ENCODE assay signal across 8 mouse cellular contexts in the genomic region with DNA sequence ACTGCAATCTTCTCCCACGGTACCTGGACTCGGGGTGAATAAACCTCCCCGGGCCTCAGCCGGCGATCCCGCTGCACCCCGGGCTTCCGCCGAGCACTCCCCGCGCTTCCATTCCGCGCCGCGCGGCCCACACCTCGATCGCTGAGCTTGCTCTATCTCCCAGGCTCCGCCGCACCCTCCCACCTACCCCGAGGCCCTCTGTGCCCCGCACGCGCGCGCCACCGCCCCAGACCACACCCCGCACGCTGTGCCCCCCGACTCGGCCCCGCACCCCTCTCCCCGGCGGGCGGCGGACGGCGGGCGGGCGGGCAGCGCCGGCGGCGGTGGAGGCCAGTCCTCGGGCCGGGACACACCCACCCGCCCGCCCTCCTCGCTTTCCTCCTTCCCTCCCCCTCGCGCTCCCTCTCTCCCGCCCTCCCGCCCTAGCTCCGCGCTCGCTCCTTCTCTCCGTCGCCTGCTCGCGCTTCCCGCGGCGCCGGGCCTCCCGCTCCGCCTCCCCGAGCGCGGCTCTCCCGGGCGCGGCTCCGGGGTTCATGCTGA. TPM values are rescaled to one million over a fixed set of nuclear protein-coding genes. Genes with fewer than 3 reads are reported as not detected.
DNase-seq lines count a peak whose midpoint lies in the region; ATAC-seq and TF ChIP-seq lines count a peak whose summit lies in the region.

A gene (plus strand): TSS at position 343 of the 540 bp plus-strand sequence.

- under 1% methylated on average over 54 of the region's 73 CpGs for WGBS in embryonic facial prominence, embryonic 12.5 days
- under 1% methylated on average over 42 of the region's 73 CpGs for WGBS in heart, embryonic 11.5 days (ENCODE audit: insufficient replicate concordance)
- WGBS in kidney, postnatal 0 days, result under 1% methylated on average over 50 of the region's 73 CpGs
- WGBS in liver, embryonic 12.5 days (ENCODE audit: insufficient replicate concordance), result under 1% methylated on average over 46 of the region's 73 CpGs
- under 1% methylated on average over 29 of the region's 73 CpGs for WGBS in neural tube, embryonic 11.5 days
- under 1% methylated on average over 37 of the region's 73 CpGs for WGBS in stomach, postnatal 0 days

- peak; percentile 21 for DNase-seq in 416B (ENCODE audit: low read depth)
- DNase-seq in adrenal gland, adult 2 months, result peak; percentile 85
- peak; percentile 78 for DNase-seq in kidney, postnatal 0 days (ENCODE audit: low spot score)
- peak; percentile 58 for DNase-seq in neural tube, embryonic 11.5 days (ENCODE audit: low spot score)
- peak; percentile 77 for DNase-seq in stomach, postnatal 0 days (ENCODE audit: low spot score)

- H3K27ac ChIP-seq in embryonic facial prominence, embryonic 12.5 days, result peak within 1 kb of the TSS; percentile 86
- H3K27ac ChIP-seq in heart, embryonic 11.5 days (ENCODE audit: low read depth, low read length), result peak within 1 kb of the TSS; percentile 79
- peak within 1 kb of the TSS; percentile 91 for H3K27ac ChIP-seq in kidney, postnatal 0 days
- peak within 1 kb of the TSS; percentile 86 for H3K27ac ChIP-seq in liver, embryonic 12.5 days
- peak within 1 kb of the TSS; percentile 46; the same call in 1 of the 2 replicates for H3K27ac ChIP-seq in neural tube, embryonic 11.5 days (ENCODE audit: low read depth, low read length)
- peak within 1 kb of the TSS; percentile 90 for H3K27ac ChIP-seq in stomach, postnatal 0 days (replicated peaks)

- peak within 1 kb of the TSS; percentile 82 for H3K4me3 ChIP-seq in embryonic facial prominence, embryonic 12.5 days
- H3K4me3 ChIP-seq in heart, embryonic 11.5 days (ENCODE audit: low read depth, low read length), result peak within 1 kb of the TSS; percentile 85
- H3K4me3 ChIP-seq in kidney, postnatal 0 days (replicated peaks; ENCODE audit: low read depth, low read length), result peak within 1 kb of the TSS; percentile 88
- H3K4me3 ChIP-seq in liver, embryonic 12.5 days, result peak within 1 kb of the TSS; percentile 73
- H3K4me3 ChIP-seq in neural tube, embryonic 11.5 days (ENCODE audit: low read depth, low read length), result peak within 1 kb of the TSS; percentile 74
- H3K4me3 ChIP-seq in stomach, postnatal 0 days (ENCODE audit: low read depth, low read length), result peak within 1 kb of the TSS; percentile 80

- peaks cover 37% of the 10 kb centered on the region for H3K4me1 ChIP-seq in embryonic facial prominence, embryonic 12.5 days
- peaks cover 28% of the 10 kb centered on the region for H3K4me1 ChIP-seq in heart, embryonic 11.5 days (ENCODE audit: control insufficient read depth, insufficient read depth, low read length)
- peaks cover 32% of the 10 kb centered on the region for H3K4me1 ChIP-seq in kidney, postnatal 0 days (replicated peaks; ENCODE audit: insufficient read depth, low read length)
- peaks cover 37% of the 10 kb centered on the region for H3K4me1 ChIP-seq in liver, embryonic 12.5 days
- H3K4me1 ChIP-seq in neural tube, embryonic 11.5 days (ENCODE audit: control insufficient read depth, insufficient read depth, low read length), result peaks cover 22% of the 10 kb centered on the region
- H3K4me1 ChIP-seq in stomach, postnatal 0 days (replicated peaks; ENCODE audit: control insufficient read depth, insufficient read depth), result peaks cover 7% of the 10 kb centered on the region; the same call in 1 of the 2 replicates

- TF ChIP-seq CTCF in kidney, postnatal 0 days (IDR thresholded peaks at IDR 0.05; ENCODE audit: low read depth), result no peak
- TF ChIP-seq CTCF in stomach, postnatal 0 days (IDR thresholded peaks at IDR 0.05; ENCODE audit: low read depth), result no peak

- peaks cover 4% of the 10 kb centered on the region; the same call in 1 of the 2 replicates for H3K36me3 ChIP-seq in embryonic facial prominence, embryonic 12.5 days
- H3K36me3 ChIP-seq in heart, embryonic 11.5 days (ENCODE audit: control insufficient read depth, insufficient read depth, low read length), result no peaks in the 10 kb centered on the region
- H3K36me3 ChIP-seq in kidney, postnatal 0 days (ENCODE audit: insufficient read depth, low read length), result no peaks in the 10 kb centered on the region
- no peaks in the 10 kb centered on the region for H3K36me3 ChIP-seq in liver, embryonic 12.5 days
- H3K36me3 ChIP-seq in neural tube, embryonic 11.5 days (ENCODE audit: control insufficient read depth, insufficient read depth, low read length), result no peaks in the 10 kb centered on the region
- no peaks in the 10 kb centered on the region for H3K36me3 ChIP-seq in stomach, postnatal 0 days (ENCODE audit: control insufficient read depth, insufficient read depth, low read length)

- peak; percentile 48 for ATAC-seq in embryonic facial prominence, embryonic 12.5 days (ENCODE audit: insufficient number of reproducible peaks, insufficient read depth, low FRiP score, low TSS enrichment)
- ATAC-seq in heart, embryonic 11.5 days (replicated peaks; ENCODE audit: insufficient number of reproducible peaks, low FRiP score, low TSS enrichment), result peak; percentile 64
- ATAC-seq in kidney, postnatal 0 days (replicated peaks; ENCODE audit: low FRiP score, low read depth), result peak; percentile 12
- peak; percentile 72 for ATAC-seq in liver, embryonic 12.5 days
- peak; percentile 35 for ATAC-seq in neural tube, embryonic 11.5 days (ENCODE audit: insufficient read depth, low FRiP score, low TSS enrichment)
- peak; percentile 17 for ATAC-seq in stomach, postnatal 0 days (ENCODE audit: low FRiP score, low TSS enrichment)

- H3K9me3 ChIP-seq in embryonic facial prominence, embryonic 12.5 days, result no peaks in the 10 kb centered on the region
- no peaks in the 10 kb centered on the region for H3K9me3 ChIP-seq in heart, embryonic 11.5 days (replicated peaks; ENCODE audit: control insufficient read depth, low read length)
- H3K9me3 ChIP-seq in kidney, postnatal 0 days (replicated peaks; ENCODE audit: low read length), result no peaks in the 10 kb centered on the region
- H3K9me3 ChIP-seq in liver, embryonic 12.5 days (replicated peaks), result no peaks in the 10 kb centered on the region
- no peaks in the 10 kb centered on the region for H3K9me3 ChIP-seq in neural tube, embryonic 11.5 days (ENCODE audit: control insufficient read depth, low read length)
- H3K9me3 ChIP-seq in stomach, postnatal 0 days (ENCODE audit: control insufficient read depth, low read length), result no peaks in the 10 kb centered on the region

- H3K4me2 ChIP-seq in embryonic facial prominence, embryonic 12.5 days (replicated peaks), result peak within 1 kb of the TSS; percentile 97
- peak within 1 kb of the TSS; percentile 99 for H3K4me2 ChIP-seq in heart, embryonic 11.5 days
- H3K4me2 ChIP-seq in kidney, postnatal 0 days (ENCODE audit: low read length), result peak within 1 kb of the TSS; percentile 92
- peak within 1 kb of the TSS; percentile 99 for H3K4me2 ChIP-seq in liver, embryonic 12.5 days
- peak within 1 kb of the TSS; percentile 98 for H3K4me2 ChIP-seq in neural tube, embryonic 11.5 days (ENCODE audit: low read depth)
- H3K4me2 ChIP-seq in stomach, postnatal 0 days (replicated peaks; ENCODE audit: low read depth), result peak within 1 kb of the TSS; percentile 82

- peak within 1 kb of the TSS; percentile 88 for H3K9ac ChIP-seq in embryonic facial prominence, embryonic 12.5 days
- peak within 1 kb of the TSS; percentile 83 for H3K9ac ChIP-seq in heart, embryonic 11.5 days (ENCODE audit: low read depth, low read length)
- H3K9ac ChIP-seq in kidney, postnatal 0 days (ENCODE audit: low read depth, low read length), result peak within 1 kb of the TSS; percentile 90
- peak within 1 kb of the TSS; percentile 84 for H3K9ac ChIP-seq in liver, embryonic 12.5 days
- peak within 1 kb of the TSS; percentile 80 for H3K9ac ChIP-seq in neural tube, embryonic 11.5 days (ENCODE audit: low read length)
- H3K9ac ChIP-seq in stomach, postnatal 0 days (ENCODE audit: low read length), result peak within 1 kb of the TSS; percentile 81

- TF ChIP-seq EP300 in stomach, postnatal 0 days (optimal IDR thresholded peaks at IDR 0.05), result no peak

- no peaks in the 10 kb centered on the region for H3K27me3 ChIP-seq in embryonic facial prominence, embryonic 12.5 days
- no peaks in the 10 kb centered on the region for H3K27me3 ChIP-seq in heart, embryonic 11.5 days (ENCODE audit: control insufficient read depth, insufficient read depth, low read length)
- H3K27me3 ChIP-seq in kidney, postnatal 0 days (ENCODE audit: insufficient read depth, low read length), result no peaks in the 10 kb centered on the region
- peaks cover 7% of the 10 kb centered on the region; the same call in 1 of the 2 replicates for H3K27me3 ChIP-seq in liver, embryonic 12.5 days (replicated peaks)
- H3K27me3 ChIP-seq in neural tube, embryonic 11.5 days (ENCODE audit: control insufficient read depth, insufficient read depth, low read length), result no peaks in the 10 kb centered on the region
- H3K27me3 ChIP-seq in stomach, postnatal 0 days (ENCODE audit: control insufficient read depth, insufficient read depth, low read length), result no peaks in the 10 kb centered on the region

RNA-seq across cellular contexts. Expression of the gene that starts here (rescaled TPM):
- 10 to 100 TPM; 28.0 to 33.1 TPM for total RNA-seq in adrenal gland, adult 2 months (2021)
- polyA plus RNA-seq in adrenal gland, adult 2 months (2012; rRNA removed), result 19.8 and 21.0 TPM in 2 replicates
- polyA plus RNA-seq in embryonic facial prominence, embryonic 12.5 days (2016; fragmentation: Nextera tagmentation; extraction: Ambion mirVana), result 16.0 and 16.8 TPM in 2 replicates
- 8.5 and 10.5 TPM in 2 replicates for polyA plus RNA-seq in heart, embryonic 11.5 days (2014; fragmentation: Nextera tagmentation; extraction: Ambion mirVana)
- 21.9 and 24.2 TPM in 2 replicates for polyA plus RNA-seq in kidney, postnatal 0 days (2015; fragmentation: Nextera tagmentation; extraction: Ambion mirVana)
- polyA plus RNA-seq in liver, embryonic 12.5 days (2016; fragmentation: Nextera tagmentation; extraction: Ambion mirVana), result 3.9 and 4.4 TPM in 2 replicates
- polyA plus RNA-seq in neural tube, embryonic 11.5 days (2014; fragmentation: Nextera tagmentation; extraction: Ambion mirVana), result 8.0 and 8.6 TPM in 2 replicates
- 7.4 and 9.0 TPM in 2 replicates for polyA plus RNA-seq in stomach, postnatal 0 days (2015; fragmentation: Nextera tagmentation; extraction: Ambion mirVana)

Comparison
In these comparisons a context has a peak if more than half of its experiments do, and no peak if none do; other contexts are left out.
1. Peak in every context shown above with its lines: DNase-seq, ATAC-seq, H3K4me3 ChIP-seq and H3K27ac ChIP-seq.
2. DNase-seq: peak in every context shown above with its lines; median percentile 85 in adrenal gland, adult 2 months; 78 in kidney, postnatal 0 days; 77 in stomach, postnatal 0 days; 58 in neural tube, embryonic 11.5 days; 21 in 416B.
3. ATAC-seq: peak in every context shown above with its lines; median percentile 72 in liver, embryonic 12.5 days; 64 in heart, embryonic 11.5 days; 48 in embryonic facial prominence, embryonic 12.5 days; 35 in neural tube, embryonic 11.5 days; 17 in stomach, postnatal 0 days; 12 in kidney, postnatal 0 days.